Mouse (Mus musculus): ENCODE measurements around the gene Foxc1.

Gene Foxc1

GRCm38 (mm10) chr13:31805831-31806427, 504 bp upstream of the Foxc1 start:
- no peak for DNase-seq (ENCODE audit: low read depth, low spot score)

- no peak for DNase-seq (ENCODE audit: low read depth, low spot score)
These were observed 680 bp downstream of the Foxc1 start for GRCm38 (mm10) chr13:31806890-31807735.

GRCm38 (mm10) chr13:31807736-31808115, 1.3 kb downstream of the Foxc1 start:
- no peak for DNase-seq (ENCODE audit: low read depth, low spot score)

- DNase-seq (ENCODE audit: low read depth, low spot score): no peak
These were observed 1.8 kb downstream of the Foxc1 start for GRCm38 (mm10) chr13:31808116-31808803.

- no peak for DNase-seq (ENCODE audit: low read depth, low spot score)
These were observed 2.5 kb downstream of the Foxc1 start for GRCm38 (mm10) chr13:31808804-31809420.

- DNase-seq (ENCODE audit: low read depth, low spot score): no peak
These were observed 3.3 kb downstream of the Foxc1 start for GRCm38 (mm10) chr13:31809701-31810100.

GRCm38 (mm10) chr13:31810375-31810692, 3.9 kb downstream of the Foxc1 start:
- DNase-seq (ENCODE audit: low read depth, low spot score): no peak

- DNase-seq (ENCODE audit: low read depth, low spot score): no peak
These were observed 4.5 kb downstream of the Foxc1 start for GRCm38 (mm10) chr13:31810693-31811541.

GRCm38 (mm10) chr13:31811542-31812021, 5.1 kb downstream of the Foxc1 start:
- DNase-seq (ENCODE audit: low read depth, low spot score): no peak

- DNase-seq (ENCODE audit: low read depth, low spot score): no peak
These were observed 6.3 kb downstream of the Foxc1 start for GRCm38 (mm10) chr13:31812701-31813100.

- no peak for DNase-seq (ENCODE audit: low read depth, low spot score)
These were observed 9.1 kb downstream of the Foxc1 start for GRCm38 (mm10) chr13:31815383-31816003.

GRCm38 (mm10) chr13:31818337-31818736, 11.9 kb downstream of the Foxc1 start:
- DNase-seq (ENCODE audit: low read depth, low spot score): no peak

- DNase-seq (ENCODE audit: low read depth, low spot score): no peak
These were observed 13.4 kb downstream of the Foxc1 start for GRCm38 (mm10) chr13:31819664-31820405.

GRCm38 (mm10) chr13:31820587-31821017, 14.2 kb downstream of the Foxc1 start:
- DNase-seq (ENCODE audit: low read depth, low spot score): no peak

- no peak for DNase-seq (ENCODE audit: low read depth, low spot score)
These were observed 14.6 kb downstream of the Foxc1 start for GRCm38 (mm10) chr13:31821050-31821449.

GRCm38 (mm10) chr13:31823316-31823715, 16.9 kb downstream of the Foxc1 start:
- no peak for DNase-seq (ENCODE audit: low read depth, low spot score)

- DNase-seq (ENCODE audit: low read depth, low spot score): no peak
These were observed 18.7 kb downstream of the Foxc1 start for GRCm38 (mm10) chr13:31825180-31825579.

GRCm38 (mm10) chr13:31827160-31827559, 20.7 kb downstream of the Foxc1 start:
- DNase-seq (ENCODE audit: low read depth, low spot score): no peak

GRCm38 (mm10) chr13:31827820-31828332, 21.4 kb downstream of the Foxc1 start:
- DNase-seq (ENCODE audit: low read depth, low spot score): no peak

- no peak for DNase-seq (ENCODE audit: low read depth, low spot score)
These were observed 22.0 kb downstream of the Foxc1 start for GRCm38 (mm10) chr13:31828446-31828845.
